Mouse (Mus musculus): ENCODE measurements around the gene Khdc1c.
"Not testable (repeated sequence)": the region's sequence is repeated elsewhere in the genome, so short reads cannot be mapped to it uniquely, and the experiment has no call there.

The Khdc1c gene

GRCm38 (mm10) chr1:21368031-21368430, at the start of gene Khdc1c:
Khdc1c (plus strand) TSS chr1:21368331.
- not testable (repeated sequence) for DNase-seq

GRCm38 (mm10) chr1:21320271-21320670, 47.9 kb upstream of the Khdc1c start:
- not testable (repeated sequence) for DNase-seq

- DNase-seq, result no peak
Measured at GRCm38 (mm10) chr1:21321656-21322055, 46.5 kb upstream of the Khdc1c start.

GRCm38 (mm10) chr1:21323996-21324574, 44.0 kb upstream of the Khdc1c start:
- DNase-seq, result no peak

- no peak for DNase-seq
Measured at GRCm38 (mm10) chr1:21324633-21325032, 43.5 kb upstream of the Khdc1c start.

GRCm38 (mm10) chr1:21326733-21327132, 41.4 kb upstream of the Khdc1c start:
- no peak for DNase-seq

GRCm38 (mm10) chr1:21331161-21331560, 37.0 kb upstream of the Khdc1c start:
- DNase-seq, result not testable (repeated sequence)

- DNase-seq, result no peak
Measured at GRCm38 (mm10) chr1:21333222-21333973, 34.7 kb upstream of the Khdc1c start.

- no peak for DNase-seq
Measured at GRCm38 (mm10) chr1:21335836-21336235, 32.3 kb upstream of the Khdc1c start.

- DNase-seq, result no peak
Measured at GRCm38 (mm10) chr1:21340745-21341144, 27.4 kb upstream of the Khdc1c start.

GRCm38 (mm10) chr1:21344253-21344652, 23.9 kb upstream of the Khdc1c start:
- peak; percentile 13 for DNase-seq

- not testable (repeated sequence) for DNase-seq
Measured at GRCm38 (mm10) chr1:21344752-21345151, 23.4 kb upstream of the Khdc1c start.

GRCm38 (mm10) chr1:21349341-21349740, 18.8 kb upstream of the Khdc1c start, which contains the start of gene Khdc1a:
Khdc1a (plus strand) TSS chr1:21349641.
- no peak for DNase-seq

- no peak for DNase-seq
Measured at GRCm38 (mm10) chr1:21383256-21383655, 15.1 kb downstream of the Khdc1c start, which contains the start of gene Khdc1b. Khdc1b (plus strand) TSS chr1:21383556.

- no peak for DNase-seq
Measured at GRCm38 (mm10) chr1:21391138-21391671, 23.1 kb downstream of the Khdc1c start.

- no peak for DNase-seq
Measured at GRCm38 (mm10) chr1:21402804-21403203, 34.7 kb downstream of the Khdc1c start.

GRCm38 (mm10) chr1:21407266-21407665, 39.1 kb downstream of the Khdc1c start:
- no peak for DNase-seq

GRCm38 (mm10) chr1:21411331-21412196, 43.4 kb downstream of the Khdc1c start:
- DNase-seq, result peak; percentile 82

GRCm38 (mm10) chr1:21412197-21412555, 44.0 kb downstream of the Khdc1c start:
- DNase-seq, result no peak

GRCm38 (mm10) chr1:21419370-21419769, 51.2 kb downstream of the Khdc1c start:
- DNase-seq, result no peak
